Mouse (Mus musculus): ENCODE results near the gene Hamp2. TPM values are rescaled to one million over a fixed set of nuclear protein-coding genes. Genes with fewer than 3 reads are reported as not detected.

The Hamp2 gene
- polyA plus RNA-seq, 1 experiment, result not detected

- Histone ChIP-seq H3K4me3 (ENCODE audit: insufficient read depth, low read length) (no peak overlapping the region), H3K27ac (ENCODE audit: insufficient read depth, low read length) (no peak overlapping the region)
- TF ChIP-seq POLR2A (IDR thresholded peaks at IDR 0.05; ENCODE audit: low read depth, low read length) (no peak), CTCF (IDR thresholded peaks at IDR 0.05; ENCODE audit: borderline replicate concordance, insufficient read depth, low read length) (no peak)
Measured at GRCm38 (mm10) chr7:30895217-30895616, 29.3 kb downstream of the Hamp2 start.

GRCm38 (mm10) chr7:30892515-30892914 is 32.0 kb downstream of the Hamp2 start:
- H3K4me3 ChIP-seq (ENCODE audit: insufficient read depth, low read length), result no peak overlapping the region
- H3K27ac ChIP-seq (ENCODE audit: insufficient read depth, low read length), result no peak overlapping the region
- no peaks in the 10 kb centered on the region for H3K4me1 ChIP-seq (ENCODE audit: control insufficient read depth, insufficient read depth, low read length)
- TF ChIP-seq POLR2A (IDR thresholded peaks at IDR 0.05; ENCODE audit: low read depth, low read length) (no peak), CTCF (IDR thresholded peaks at IDR 0.05; ENCODE audit: borderline replicate concordance, insufficient read depth, low read length) (no peak)

More at GRCm38 (mm10) chr7:30895217-30895616, 29.3 kb downstream of the Hamp2 start:
- no peaks in the 10 kb centered on the region for H3K4me1 ChIP-seq (ENCODE audit: control insufficient read depth, insufficient read depth, low read length)

- Histone ChIP-seq H3K27ac (ENCODE audit: insufficient read depth, low read length) (no peak overlapping the region), H3K4me3 (ENCODE audit: insufficient read depth, low read length) (no peak overlapping the region), H3K4me1 (ENCODE audit: control insufficient read depth, insufficient read depth, low read length) (no peaks in the 10 kb centered on the region)
- TF ChIP-seq POLR2A (IDR thresholded peaks at IDR 0.05; ENCODE audit: low read depth, low read length), result no peak
- no peak for TF ChIP-seq CTCF (IDR thresholded peaks at IDR 0.05; ENCODE audit: borderline replicate concordance, insufficient read depth, low read length)
Measured at GRCm38 (mm10) chr7:30891746-30892145, 32.7 kb downstream of the Hamp2 start.

GRCm38 (mm10) chr7:30890681-30891080 is 33.8 kb downstream of the Hamp2 start:
- no peak for TF ChIP-seq CTCF (IDR thresholded peaks at IDR 0.05; ENCODE audit: borderline replicate concordance, insufficient read depth, low read length)
- TF ChIP-seq POLR2A (IDR thresholded peaks at IDR 0.05; ENCODE audit: low read depth, low read length), result no peak
- Histone ChIP-seq H3K4me3 (ENCODE audit: insufficient read depth, low read length) (no peak overlapping the region), H3K27ac (ENCODE audit: insufficient read depth, low read length) (no peak overlapping the region), H3K4me1 (ENCODE audit: control insufficient read depth, insufficient read depth, low read length) (no peaks in the 10 kb centered on the region)

- H3K4me3 ChIP-seq (ENCODE audit: insufficient read depth, low read length), result no peak overlapping the region
- TF ChIP-seq POLR2A (IDR thresholded peaks at IDR 0.05; ENCODE audit: low read depth, low read length) (no peak), CTCF (IDR thresholded peaks at IDR 0.05; ENCODE audit: borderline replicate concordance, insufficient read depth, low read length) (no peak)
- H3K27ac ChIP-seq (ENCODE audit: insufficient read depth, low read length), result no peak overlapping the region
- no peaks in the 10 kb centered on the region for H3K4me1 ChIP-seq (ENCODE audit: control insufficient read depth, insufficient read depth, low read length)
Measured at GRCm38 (mm10) chr7:30888786-30889185, 35.7 kb downstream of the Hamp2 start.

GRCm38 (mm10) chr7:30887568-30888188 is 36.8 kb downstream of the Hamp2 start:
- no peak overlapping the region for H3K4me3 ChIP-seq (ENCODE audit: insufficient read depth, low read length)
- TF ChIP-seq POLR2A (IDR thresholded peaks at IDR 0.05; ENCODE audit: low read depth, low read length), result no peak
- TF ChIP-seq CTCF (IDR thresholded peaks at IDR 0.05; ENCODE audit: borderline replicate concordance, insufficient read depth, low read length), result no peak
- H3K27ac ChIP-seq (ENCODE audit: insufficient read depth, low read length), result no peak overlapping the region
- no peaks in the 10 kb centered on the region for H3K4me1 ChIP-seq (ENCODE audit: control insufficient read depth, insufficient read depth, low read length)

GRCm38 (mm10) chr7:30886852-30887251 is 37.6 kb downstream of the Hamp2 start:
- no peak overlapping the region for H3K4me3 ChIP-seq (ENCODE audit: insufficient read depth, low read length)
- TF ChIP-seq CTCF (IDR thresholded peaks at IDR 0.05; ENCODE audit: borderline replicate concordance, insufficient read depth, low read length) (no peak), POLR2A (IDR thresholded peaks at IDR 0.05; ENCODE audit: low read depth, low read length) (no peak)
- no peaks in the 10 kb centered on the region for H3K4me1 ChIP-seq (ENCODE audit: control insufficient read depth, insufficient read depth, low read length)
- H3K27ac ChIP-seq (ENCODE audit: insufficient read depth, low read length), result no peak overlapping the region

GRCm38 (mm10) chr7:30884047-30884446 is 40.4 kb downstream of the Hamp2 start:
- Histone ChIP-seq H3K4me3 (ENCODE audit: insufficient read depth, low read length) (no peak overlapping the region), H3K4me1 (ENCODE audit: control insufficient read depth, insufficient read depth, low read length) (no peaks in the 10 kb centered on the region), H3K27ac (ENCODE audit: insufficient read depth, low read length) (no peak overlapping the region)
- TF ChIP-seq CTCF (IDR thresholded peaks at IDR 0.05; ENCODE audit: borderline replicate concordance, insufficient read depth, low read length) (no peak), POLR2A (IDR thresholded peaks at IDR 0.05; ENCODE audit: low read depth, low read length) (no peak)

GRCm38 (mm10) chr7:30881367-30881766 is 43.1 kb downstream of the Hamp2 start:
- TF ChIP-seq CTCF (IDR thresholded peaks at IDR 0.05; ENCODE audit: borderline replicate concordance, insufficient read depth, low read length) (no peak), POLR2A (IDR thresholded peaks at IDR 0.05; ENCODE audit: low read depth, low read length) (no peak)
- no peak overlapping the region for H3K4me3 ChIP-seq (ENCODE audit: insufficient read depth, low read length)

GRCm38 (mm10) chr7:30880176-30880575 is 44.3 kb downstream of the Hamp2 start, which contains the start of gene Cd22:
Gene Cd22, minus strand, starts transcription at chr7:30880342.
- no peak for TF ChIP-seq POLR2A (IDR thresholded peaks at IDR 0.05; ENCODE audit: low read depth, low read length)
- TF ChIP-seq CTCF (IDR thresholded peaks at IDR 0.05; ENCODE audit: borderline replicate concordance, insufficient read depth, low read length), result no peak
- no peak within 1 kb of the TSS for H3K4me3 ChIP-seq (ENCODE audit: insufficient read depth, low read length)
- no peak within 1 kb of the TSS for H3K27ac ChIP-seq (ENCODE audit: insufficient read depth, low read length)
- no peaks in the 10 kb centered on the region for H3K4me1 ChIP-seq (ENCODE audit: control insufficient read depth, insufficient read depth, low read length)

More at GRCm38 (mm10) chr7:30881367-30881766, 43.1 kb downstream of the Hamp2 start:
- Histone ChIP-seq H3K4me1 (ENCODE audit: control insufficient read depth, insufficient read depth, low read length) (no peaks in the 10 kb centered on the region), H3K27ac (ENCODE audit: insufficient read depth, low read length) (no peak overlapping the region)
